ENCODE assay signal across 8 mouse cellular contexts in genomic region chr2:30205629-30206357, GRCm38 (mm10). TPM values are rescaled to one million over a fixed set of nuclear protein-coding genes. Genes with fewer than 3 reads are reported as not detected.
DNase-seq lines count a peak whose midpoint lies in the region; ATAC-seq and TF ChIP-seq lines count a peak whose summit lies in the region.

Kyat1 (minus strand) TSS chr2:30205847.

- no peak for TF ChIP-seq CTCF in lung, postnatal 0 days (IDR thresholded peaks at IDR 0.05)

- H3K4me2 ChIP-seq in lung, postnatal 0 days (replicated peaks; ENCODE audit: low read depth, low read length), result peak within 1 kb of the TSS; percentile 85

- WGBS in hindbrain, embryonic 10.5 days, result under 1% methylated on average over 44 of the region's 44 CpGs
- WGBS in lung, postnatal 0 days, result 2% methylated on average over 44 of the region's 44 CpGs

- peak; percentile 91 for DNase-seq in MN1 (ENCODE audit: low spot score)
- peak; percentile 93 for DNase-seq in cerebellum, adult 9-10 months
- DNase-seq in hindbrain, embryonic 10.5 days (ENCODE audit: low spot score), result peak; percentile 94
- DNase-seq in layer of hippocampus, adult 9-11 months, result peak; percentile 94
- DNase-seq in lung, postnatal 0 days (ENCODE audit: low spot score), result peak; percentile 98
- DNase-seq in ovary, postnatal 14 days (ENCODE audit: low spot score), result peak; percentile 85
- peak; percentile 93 for DNase-seq in thymus, postnatal 14 days

- H3K27me3 ChIP-seq in hindbrain, embryonic 10.5 days (ENCODE audit: insufficient read depth, poor library complexity, severe bottlenecking), result no peaks in the 10 kb centered on the region
- no peaks in the 10 kb centered on the region for H3K27me3 ChIP-seq in lung, postnatal 0 days (replicated peaks; ENCODE audit: insufficient read depth, low read length)

- H3K4me1 ChIP-seq in hindbrain, embryonic 10.5 days (replicated peaks), result peaks cover 23% of the 10 kb centered on the region
- H3K4me1 ChIP-seq in lung, postnatal 0 days (ENCODE audit: insufficient read depth, low read depth, low read length), result peaks cover 7% of the 10 kb centered on the region; the same call in 1 of the 2 replicates

- peak; percentile 99 for ATAC-seq in frontal cortex, adult (ENCODE audit: low TSS enrichment)
- ATAC-seq in lung, postnatal 0 days, result peak; percentile 97

- peak; percentile 65; the same call in 1 of the 2 replicates for TF ChIP-seq EP300 in lung, postnatal 0 days (IDR thresholded peaks at IDR 0.05)

- no peaks in the 10 kb centered on the region for H3K36me3 ChIP-seq in hindbrain, embryonic 10.5 days
- H3K36me3 ChIP-seq in lung, postnatal 0 days (ENCODE audit: insufficient read depth, low read length), result no peaks in the 10 kb centered on the region

- H3K4me3 ChIP-seq in hindbrain, embryonic 10.5 days, result peak within 1 kb of the TSS; percentile 80
- H3K4me3 ChIP-seq in lung, postnatal 0 days (ENCODE audit: low read depth, low read length), result peak within 1 kb of the TSS; percentile 68

- H3K27ac ChIP-seq in hindbrain, embryonic 10.5 days, result peak within 1 kb of the TSS; percentile 80
- H3K27ac ChIP-seq in lung, postnatal 0 days (ENCODE audit: low read length), result peak within 1 kb of the TSS; percentile 85

- peak within 1 kb of the TSS; percentile 72 for H3K9ac ChIP-seq in lung, postnatal 0 days (replicated peaks; ENCODE audit: low read depth)

- H3K9me3 ChIP-seq in hindbrain, embryonic 10.5 days, result no peaks in the 10 kb centered on the region
- H3K9me3 ChIP-seq in lung, postnatal 0 days (ENCODE audit: low read length), result no peaks in the 10 kb centered on the region

RNA-seq across cellular contexts. Expression of gene Kyat1, which starts in this region (rescaled TPM):
- polyA plus RNA-seq in hindbrain, embryonic 10.5 days (2016; fragmentation: Nextera tagmentation; extraction: Ambion mirVana), result 9.0 and 11.4 TPM in 2 replicates
- polyA plus RNA-seq in lung, postnatal 0 days (2015; fragmentation: Nextera tagmentation; extraction: Ambion mirVana), result 12.7 and 17.1 TPM in 2 replicates

Comparison
In these comparisons a context has a peak if more than half of its experiments do, and no peak if none do; other contexts are left out.
1. Peak in every context shown above with its lines: DNase-seq, ATAC-seq, H3K4me3 ChIP-seq and H3K27ac ChIP-seq.